Mouse (Mus musculus) midbrain, embryonic 12.5 days (tissue): ENCODE measurements at regions not wholly inside any gene's neighbourhood (a gene's known extent, or its start where the extent isn't known, plus 50 kb on each side); places are given as distances from the start of the nearest gene placed in this dataset.

Experiments used
- ATAC-seq: fragments of 200-750 bp; cut with Nextera tagmentation; 2 replicates; pipeline ENCODE4 v1.8.0; 2017; ENCODE audit warnings: low read depth, moderate TSS enrichment, moderate library complexity; ENCODE audit not compliant: low FRiP score
- H3K27ac ChIP-seq: fragments of 300-500 bp; sonication (generic); replicated peaks from 2 replicates; pipeline ENCODE4 v1.5.1; 2016; ENCODE audit warnings: mild to moderate bottlenecking
- H3K27me3 ChIP-seq: fragments of 300-500 bp; sonication (generic); 2 replicates; pipeline ENCODE4 v1.6.1; 2016; ENCODE audit warnings: mild to moderate bottlenecking
- H3K36me3 ChIP-seq: fragments of 300-500 bp; sonication (generic); 2 replicates; pipeline ENCODE4 v1.6.1; 2016
- H3K4me1 ChIP-seq: fragments of 300-500 bp; sonication (generic); 2 replicates; pipeline ENCODE4 v1.6.1; 2016
- H3K4me2 ChIP-seq: fragments of 300-500 bp; sonication (generic); replicated peaks from 2 replicates; pipeline ENCODE4 v1.6.1; 2016; ENCODE audit warnings: mild to moderate bottlenecking, moderate library complexity
- H3K4me3 ChIP-seq: fragments of 300-500 bp; sonication (generic); 2 replicates; pipeline ENCODE4 v1.5.1; 2016; ENCODE audit warnings: mild to moderate bottlenecking
- H3K9ac ChIP-seq: fragments of 300-500 bp; sonication (generic); replicated peaks from 2 replicates; pipeline ENCODE4 v1.6.1; 2016; ENCODE audit warnings: mild to moderate bottlenecking, moderate library complexity
- H3K9me3 ChIP-seq: fragments of 300-500 bp; sonication (generic); 2 replicates; pipeline ENCODE4 v1.6.1; 2016; ENCODE audit warnings: mild to moderate bottlenecking
- WGBS: fragments of 180-500 bp; shearing (Covaris S2); methylation state at CpG from one replicate; pipeline ENCODE4 v1.1.7; 2016; 5-methylcytosine and 5-hydroxymethylcytosine counted together

DNA sequence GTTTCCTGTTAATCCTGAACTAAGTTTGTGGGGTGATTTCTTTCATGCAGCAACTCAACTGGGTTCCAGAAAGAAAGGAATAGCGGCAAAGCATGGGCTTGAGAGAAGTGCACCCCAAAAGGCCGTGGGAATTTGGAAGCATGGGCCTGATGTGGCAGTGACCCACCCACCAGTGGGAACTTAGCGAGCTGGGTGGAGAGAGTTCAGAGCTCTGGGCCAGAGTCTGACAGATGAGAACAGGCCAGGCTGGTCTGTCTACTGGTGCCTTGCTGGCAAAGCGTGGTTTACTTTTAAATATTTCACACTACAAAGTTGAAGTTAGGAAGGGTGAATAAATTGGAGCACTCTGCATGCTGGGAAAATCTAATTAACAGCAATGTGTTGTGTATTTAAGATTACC, 235.2 kb downstream of the Kcnrg start:
- WGBS = 87% methylated on average over 4 of the region's 4 CpGs
- H3K4me1 ChIP-seq = no peaks in the 10 kb centered on the region
- H3K27me3 ChIP-seq = no peaks in the 10 kb centered on the region
- no peak overlapping the region for H3K4me2 ChIP-seq
- H3K4me3 ChIP-seq = no peak overlapping the region
- H3K27ac ChIP-seq = no peak overlapping the region
- H3K36me3 ChIP-seq = no peaks in the 10 kb centered on the region
- no peak overlapping the region for H3K9ac ChIP-seq
- ATAC-seq = no peak
- no peaks in the 10 kb centered on the region for H3K9me3 ChIP-seq

DNA sequence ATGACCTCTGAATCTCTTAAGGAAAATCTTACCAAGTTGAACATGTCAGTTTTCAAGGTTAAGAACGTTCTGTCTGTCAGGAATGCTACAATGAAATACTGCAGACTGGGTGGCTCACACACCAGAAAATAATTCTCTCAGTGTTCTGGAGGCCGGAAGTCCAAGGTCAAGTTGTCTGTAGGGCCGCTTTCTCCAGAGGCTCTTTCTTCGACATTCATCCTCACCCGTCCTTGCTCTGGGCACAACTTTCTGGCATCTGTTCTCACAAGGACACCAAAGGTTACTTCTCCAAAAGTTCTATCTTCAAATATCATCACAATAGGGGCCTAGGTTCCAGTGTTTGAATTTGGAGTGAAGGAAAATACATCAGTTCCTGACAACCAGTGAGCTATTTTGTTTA, 239.2 kb downstream of the Kcnrg start:
- no peaks in the 10 kb centered on the region for H3K27me3 ChIP-seq
- no peaks in the 10 kb centered on the region for H3K4me1 ChIP-seq
- H3K4me2 ChIP-seq = no peak overlapping the region
- H3K27ac ChIP-seq = no peak overlapping the region
- H3K9me3 ChIP-seq = no peaks in the 10 kb centered on the region
- no peak for ATAC-seq
- no peak overlapping the region for H3K4me3 ChIP-seq
- 91% methylated on average over 5 of the region's 5 CpGs for WGBS
- no peak overlapping the region for H3K9ac ChIP-seq
- H3K36me3 ChIP-seq = no peaks in the 10 kb centered on the region

DNA sequence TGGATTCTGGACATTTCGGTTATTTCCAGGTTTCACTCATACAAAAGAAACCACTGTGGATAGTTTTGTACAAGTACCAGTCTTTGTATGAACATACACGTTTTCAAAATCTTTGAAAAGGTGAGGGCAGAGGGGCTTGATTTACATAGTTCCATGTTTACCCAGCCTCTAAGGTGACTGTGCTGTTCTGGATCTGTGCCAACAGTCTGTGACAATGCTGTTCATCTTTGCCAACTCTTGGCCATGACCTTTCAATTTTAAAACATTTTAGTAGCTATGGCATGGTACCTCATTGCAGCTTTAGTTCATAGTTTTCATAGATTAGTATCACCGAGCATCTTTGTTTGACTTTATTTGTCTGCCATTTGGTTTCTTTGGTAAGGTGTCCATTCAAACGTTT, 243.0 kb downstream of the Kcnrg start:
- Histone ChIP-seq H3K4me2 (no peak overlapping the region), H3K9ac (no peak overlapping the region), H3K27me3 (no peaks in the 10 kb centered on the region), H3K4me3 (no peak overlapping the region), H3K27ac (no peak overlapping the region), H3K36me3 (no peaks in the 10 kb centered on the region), H3K9me3 (no peaks in the 10 kb centered on the region), H3K4me1 (no peaks in the 10 kb centered on the region)
- 87% methylated on average over 4 of the region's 4 CpGs for WGBS
- no peak for ATAC-seq

DNA sequence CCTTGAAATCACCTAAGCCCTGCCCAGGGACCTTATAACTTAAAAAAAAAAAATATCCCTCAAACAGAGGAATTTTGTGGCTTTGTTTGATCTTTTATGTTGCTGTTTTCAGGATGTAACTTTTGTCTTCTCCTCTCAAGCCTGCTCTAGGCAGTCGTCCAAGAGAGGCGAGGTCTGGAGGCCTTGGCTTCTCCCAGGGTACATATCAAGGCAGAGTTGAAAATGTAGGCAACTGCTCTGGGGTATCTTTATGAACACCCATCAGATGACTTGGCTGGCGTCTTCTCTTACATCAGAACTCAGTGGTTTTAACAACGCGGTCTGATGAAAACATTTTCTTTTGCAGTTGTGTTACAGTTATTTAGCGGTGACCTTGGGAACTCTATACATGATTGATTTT, 250.4 kb downstream of the Kcnrg start:
- Histone ChIP-seq H3K4me2 (no peak overlapping the region), H3K27ac (no peak overlapping the region), H3K9ac (no peak overlapping the region), H3K36me3 (no peaks in the 10 kb centered on the region), H3K9me3 (no peaks in the 10 kb centered on the region), H3K4me3 (no peak overlapping the region), H3K27me3 (no peaks in the 10 kb centered on the region), H3K4me1 (no peaks in the 10 kb centered on the region)
- 89% methylated on average over 6 of the region's 6 CpGs for WGBS
- no peak for ATAC-seq

DNA sequence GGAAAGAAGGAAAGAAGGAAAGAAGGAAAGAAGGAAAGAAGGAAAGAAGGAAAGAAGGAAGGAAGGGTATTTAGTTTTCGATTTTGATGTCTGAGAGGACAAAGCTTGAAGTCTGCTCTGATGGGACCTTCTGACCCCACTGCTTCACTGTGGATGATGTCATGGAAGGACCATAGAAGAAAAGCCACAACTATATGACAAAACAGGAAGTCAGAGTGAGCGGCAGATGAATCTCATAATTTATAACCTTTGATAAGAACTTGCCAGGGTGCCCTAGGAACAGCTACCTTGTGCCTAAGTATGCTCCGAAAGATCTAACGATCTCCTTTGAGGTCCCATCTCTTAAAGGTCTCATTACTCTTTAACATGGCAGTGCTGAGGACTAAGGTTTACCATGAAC, 253.4 kb downstream of the Kcnrg start:
- no peak overlapping the region for H3K4me2 ChIP-seq
- no peaks in the 10 kb centered on the region for H3K9me3 ChIP-seq
- H3K27me3 ChIP-seq = no peaks in the 10 kb centered on the region
- no peak overlapping the region for H3K9ac ChIP-seq
- no peak overlapping the region for H3K4me3 ChIP-seq
- WGBS = 88% methylated on average over 4 of the region's 4 CpGs
- no peaks in the 10 kb centered on the region for H3K4me1 ChIP-seq
- no peak overlapping the region for H3K27ac ChIP-seq
- H3K36me3 ChIP-seq = no peaks in the 10 kb centered on the region
- ATAC-seq = no peak

DNA sequence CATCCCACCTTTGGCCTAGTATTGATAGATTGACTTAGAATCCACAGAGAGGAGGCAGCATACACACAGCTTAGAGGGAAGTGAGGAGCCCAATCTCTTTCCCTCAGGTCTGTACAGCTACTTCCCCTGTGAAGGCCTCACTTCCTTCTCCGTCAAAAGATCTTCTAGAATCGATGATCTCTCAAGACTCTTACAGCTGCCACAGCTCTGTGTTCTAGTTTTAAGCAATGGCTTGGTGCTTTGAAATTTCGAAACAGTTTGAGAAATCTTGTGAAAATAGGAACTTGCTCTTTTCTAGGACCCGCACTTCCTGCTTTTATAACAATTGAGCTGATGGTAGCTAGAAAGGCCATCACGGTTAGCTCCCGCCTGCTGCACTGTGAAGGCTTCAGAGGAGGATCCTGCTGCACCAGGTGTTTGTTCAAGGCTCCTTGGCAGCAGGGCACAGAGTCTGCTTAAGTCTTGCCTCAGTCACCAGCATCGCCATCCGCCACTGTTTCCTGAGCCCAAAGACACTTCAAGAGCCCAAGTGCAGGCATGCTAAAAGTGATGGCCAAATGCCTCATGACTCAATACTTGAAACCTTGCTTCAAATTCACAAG, 254.2 kb downstream of the Kcnrg start:
- Histone ChIP-seq H3K4me2 (no peak overlapping the region), H3K36me3 (no peaks in the 10 kb centered on the region), H3K4me3 (no peak overlapping the region), H3K4me1 (no peaks in the 10 kb centered on the region), H3K27me3 (no peaks in the 10 kb centered on the region), H3K9me3 (no peaks in the 10 kb centered on the region), H3K9ac (no peak overlapping the region), H3K27ac (no peak overlapping the region)
- no peak for ATAC-seq
- 90% methylated on average over 8 of the region's 8 CpGs for WGBS

DNA sequence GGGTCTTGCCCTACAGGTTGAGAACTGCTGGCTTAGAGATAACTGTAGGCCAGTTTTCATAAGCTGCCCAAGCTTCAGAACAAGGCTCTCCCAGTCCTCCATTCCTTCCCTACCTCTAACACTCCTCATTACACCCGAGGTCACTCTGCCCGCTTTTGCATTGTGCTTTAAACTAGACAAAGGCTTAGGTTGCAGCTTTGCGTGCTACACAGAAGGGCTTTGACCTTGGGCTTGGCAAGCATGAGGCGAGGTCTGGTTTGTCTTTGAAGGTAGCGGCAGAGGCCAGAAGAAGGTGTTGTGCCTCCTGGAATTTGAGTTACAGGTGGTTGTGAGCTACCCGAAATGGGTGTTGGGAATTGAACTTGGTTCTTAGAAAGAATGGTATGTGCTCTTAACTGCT, 255.7 kb downstream of the Kcnrg start:
- Histone ChIP-seq H3K36me3 (no peaks in the 10 kb centered on the region), H3K27me3 (no peaks in the 10 kb centered on the region), H3K9me3 (no peaks in the 10 kb centered on the region), H3K27ac (no peak overlapping the region), H3K4me2 (no peak overlapping the region), H3K4me1 (no peaks in the 10 kb centered on the region), H3K4me3 (no peak overlapping the region), H3K9ac (no peak overlapping the region)
- no peak for ATAC-seq
- WGBS = 83% methylated on average over 6 of the region's 6 CpGs

DNA sequence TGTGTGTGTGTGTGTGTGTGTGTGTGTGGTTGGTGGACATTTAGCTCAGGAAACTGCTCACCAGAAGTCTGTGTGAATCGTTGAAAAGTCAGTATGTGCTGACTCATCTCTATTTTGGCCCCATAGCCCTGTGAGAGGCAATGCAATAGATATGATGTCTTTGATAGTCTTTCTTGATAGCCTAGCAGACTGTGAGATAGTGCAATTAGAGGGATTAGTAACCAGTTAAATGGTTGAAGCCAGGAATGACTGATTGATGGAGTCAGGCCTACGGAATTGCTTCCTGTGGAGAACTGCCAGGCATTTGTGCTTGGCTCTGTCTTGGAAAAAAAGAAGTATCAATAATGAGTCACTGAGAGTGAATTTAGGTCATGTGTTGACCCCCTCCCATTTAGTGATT, 256.2 kb downstream of the Kcnrg start:
- no peaks in the 10 kb centered on the region for H3K4me1 ChIP-seq
- H3K27me3 ChIP-seq = no peaks in the 10 kb centered on the region
- WGBS = 84% methylated on average over 2 of the region's 2 CpGs
- no peak overlapping the region for H3K4me2 ChIP-seq
- no peaks in the 10 kb centered on the region for H3K36me3 ChIP-seq
- ATAC-seq = no peak
- H3K9ac ChIP-seq = no peak overlapping the region
- no peak overlapping the region for H3K27ac ChIP-seq
- H3K4me3 ChIP-seq = no peak overlapping the region
- H3K9me3 ChIP-seq = no peaks in the 10 kb centered on the region

DNA sequence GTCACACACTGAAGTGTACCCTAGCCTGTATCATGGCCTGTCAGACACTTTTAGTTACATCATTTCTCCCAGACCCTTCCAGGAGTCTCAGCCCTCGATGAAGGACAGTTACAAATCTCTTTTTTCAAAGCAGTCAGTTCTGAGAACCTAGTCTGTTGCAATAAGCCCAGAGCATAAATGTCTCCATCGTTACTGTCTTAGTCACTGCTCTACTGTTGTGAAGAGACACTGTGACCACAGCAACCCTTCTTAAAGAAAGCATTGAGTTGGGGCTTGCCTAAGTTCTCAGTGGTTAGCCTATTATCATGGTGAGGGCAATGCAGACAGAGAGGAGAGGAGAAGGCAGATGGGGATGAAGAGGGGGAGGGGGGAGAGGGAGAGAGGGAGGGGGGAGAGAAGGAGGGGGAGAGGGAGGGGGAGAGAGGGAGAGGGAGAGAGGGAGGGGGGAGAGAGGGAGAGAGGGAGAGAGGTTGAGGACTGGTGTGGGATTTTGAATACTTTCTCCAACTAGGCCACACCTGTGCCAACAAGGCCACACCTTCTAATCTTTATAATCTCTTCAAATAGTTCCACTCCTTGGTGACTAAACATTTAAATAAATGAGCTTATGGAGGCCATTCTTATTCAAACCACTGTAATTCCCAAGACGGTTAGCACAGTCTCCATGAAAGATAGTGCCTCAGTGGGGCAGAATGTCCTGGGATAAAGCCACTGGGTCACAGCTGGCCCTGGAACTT, 259.4 kb downstream of the Kcnrg start:
- H3K4me1 ChIP-seq = no peaks in the 10 kb centered on the region
- no peak overlapping the region for H3K4me3 ChIP-seq
- WGBS = 64% methylated on average over 3 of the region's 3 CpGs
- no peak overlapping the region for H3K9ac ChIP-seq
- H3K27ac ChIP-seq = no peak overlapping the region
- no peak for ATAC-seq
- no peaks in the 10 kb centered on the region for H3K27me3 ChIP-seq
- H3K9me3 ChIP-seq = no peaks in the 10 kb centered on the region
- no peak overlapping the region for H3K4me2 ChIP-seq
- no peaks in the 10 kb centered on the region for H3K36me3 ChIP-seq

DNA sequence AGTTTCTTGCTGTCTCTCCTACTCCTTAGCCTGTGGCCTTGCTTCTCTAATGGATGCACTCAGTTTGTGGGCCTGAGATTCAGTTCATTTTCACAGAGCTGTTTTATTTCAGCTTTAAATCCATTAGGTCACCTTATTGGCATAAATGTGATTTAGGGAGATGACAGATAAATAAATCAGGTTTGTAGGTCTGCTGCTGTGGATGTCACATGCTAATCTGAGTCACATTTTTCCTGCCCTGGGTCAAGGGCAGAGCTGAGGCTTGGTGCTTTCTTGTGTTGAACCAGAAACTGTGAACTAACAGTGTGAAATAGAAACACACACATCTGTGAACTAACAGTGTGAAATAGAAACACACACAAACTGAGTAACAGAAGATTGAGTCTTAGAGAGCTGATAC, 266.9 kb downstream of the Kcnrg start:
- Histone ChIP-seq H3K27ac (no peak overlapping the region), H3K27me3 (no peaks in the 10 kb centered on the region), H3K4me1 (no peaks in the 10 kb centered on the region), H3K9ac (no peak overlapping the region), H3K36me3 (no peaks in the 10 kb centered on the region), H3K9me3 (no peaks in the 10 kb centered on the region), H3K4me3 (no peak overlapping the region), H3K4me2 (no peak overlapping the region)
- no peak for ATAC-seq

DNA sequence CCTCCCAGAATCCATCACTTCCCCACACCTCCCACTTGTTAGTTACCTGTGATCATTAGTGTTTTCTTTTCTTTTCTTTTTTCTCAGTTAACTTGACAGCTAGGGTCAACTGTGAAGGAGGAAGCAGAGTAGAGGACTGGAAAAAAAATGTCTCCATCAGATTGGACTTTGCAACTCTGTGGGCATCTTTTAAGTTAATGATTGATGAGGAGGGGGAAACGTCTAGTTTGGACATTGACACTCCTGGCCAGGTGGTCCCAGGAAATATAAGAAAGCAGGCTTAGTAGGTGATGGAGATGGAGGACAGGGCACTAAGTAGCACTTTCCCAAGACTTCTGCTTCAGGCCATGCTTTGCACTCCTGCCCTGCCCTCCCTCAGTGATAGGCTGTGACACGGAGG, 272.2 kb downstream of the Kcnrg start:
- H3K4me2 ChIP-seq = no peak overlapping the region
- H3K4me3 ChIP-seq = no peak overlapping the region
- H3K4me1 ChIP-seq = peaks cover 3% of the 10 kb centered on the region; the same call in 1 of the 2 replicates
- H3K36me3 ChIP-seq = no peaks in the 10 kb centered on the region
- H3K27ac ChIP-seq = no peak overlapping the region
- no peak for ATAC-seq
- no peaks in the 10 kb centered on the region for H3K9me3 ChIP-seq
- H3K27me3 ChIP-seq = no peaks in the 10 kb centered on the region
- WGBS = 79% methylated on average over 2 of the region's 2 CpGs
- H3K9ac ChIP-seq = no peak overlapping the region

DNA sequence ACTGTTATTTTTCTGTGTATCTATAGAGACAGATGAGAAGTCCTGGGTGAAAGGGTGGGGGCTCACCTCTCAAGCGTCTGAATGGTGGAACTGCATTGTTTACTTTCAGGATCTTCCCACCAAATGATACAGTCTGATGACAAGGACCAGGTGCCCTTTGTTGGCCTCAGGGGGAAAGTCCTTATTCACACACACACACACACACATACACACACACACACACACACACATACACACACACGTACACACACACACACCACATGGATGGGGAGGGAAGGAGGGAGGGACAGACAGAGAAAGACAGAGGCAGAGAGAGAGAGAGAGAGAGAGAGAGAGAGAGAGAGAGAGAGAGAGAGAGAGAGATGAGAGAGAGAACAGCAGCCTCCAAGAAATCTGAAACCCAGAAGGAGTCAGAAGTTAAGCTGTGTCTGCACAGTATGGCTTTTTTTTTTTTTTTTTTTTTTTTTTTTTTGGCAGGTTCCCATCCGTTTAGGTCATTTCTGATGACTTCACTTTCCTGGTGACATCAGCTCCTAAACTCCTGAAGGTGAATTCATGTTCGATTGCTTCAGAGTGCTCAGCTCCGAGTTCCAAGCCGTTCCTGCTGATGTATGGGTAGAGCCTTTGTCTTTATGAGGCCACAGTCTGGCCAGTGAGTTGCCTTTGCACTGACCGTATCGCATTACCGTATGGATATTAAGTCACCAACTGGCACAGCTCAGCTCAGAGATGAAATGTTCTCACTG, 273.4 kb downstream of the Kcnrg start:
- Histone ChIP-seq H3K4me2 (no peak overlapping the region), H3K4me3 (no peak overlapping the region), H3K9me3 (no peaks in the 10 kb centered on the region), H3K27me3 (no peaks in the 10 kb centered on the region), H3K4me1 (peaks cover 3% of the 10 kb centered on the region; the same call in 1 of the 2 replicates), H3K27ac (no peak overlapping the region), H3K36me3 (no peaks in the 10 kb centered on the region), H3K9ac (no peak overlapping the region)
- WGBS = 71% methylated on average over 9 of the region's 9 CpGs
- ATAC-seq = no peak
